Mouse (Mus musculus) liver, adult 2 months (tissue): ENCODE data around the gene Ap3s2.

ENCODE experiments used
- CTCF ChIP-seq: fragments of 200-500 bp; IDR thresholded peaks from 2 replicates; pipeline ENCODE4 v1.5.1; 2011; ENCODE audit warnings: low read depth, low read length, control low read depth
- POLR2A ChIP-seq: fragments of 200-500 bp; IDR thresholded peaks from 2 replicates; pipeline ENCODE4 v1.6.1; 2011; ENCODE audit warnings: low read length, control low read depth; ENCODE audit not compliant: insufficient read depth; ENCODE audit errors: extremely low read depth

DNA sequence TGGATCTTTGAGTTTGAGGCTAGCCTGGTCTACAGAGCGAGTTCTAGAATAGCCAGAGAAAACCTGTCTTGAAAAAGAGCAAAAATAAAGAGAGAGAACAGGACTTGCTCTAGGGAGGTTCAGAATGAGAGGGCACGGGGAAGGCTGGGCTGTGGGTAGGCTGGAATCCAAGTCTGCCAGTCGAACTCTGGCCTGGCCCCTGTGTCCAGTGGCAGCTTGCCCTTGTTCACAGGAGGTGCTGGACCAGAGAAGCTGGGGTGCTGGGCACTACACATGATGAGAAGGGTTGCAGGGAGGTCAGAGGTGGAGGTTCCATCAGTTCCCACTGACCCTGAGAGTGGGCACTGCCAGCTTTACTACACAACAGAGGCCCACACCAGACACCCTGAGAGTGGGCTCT is 92.1 kb downstream of the Ap3s2 start:
- TF ChIP-seq POLR2A (no peak), CTCF (no peak)
